Mouse (Mus musculus): ENCODE data around the gene Tspan18. TPM values are rescaled to one million over a fixed set of nuclear protein-coding genes. Genes with fewer than 3 reads are reported as not detected.

The Tspan18 gene
- polyA plus RNA-seq, 1 experiment from 2014 or later: 47.9 TPM

- 100% methylated on average over 2 of the region's 2 CpGs for WGBS
- ATAC-seq (ENCODE audit: low FRiP score): no peak
These were observed 121.4 kb downstream of the Tspan18 start for GRCm38 (mm10) chr2:93212865-93213264.

GRCm38 (mm10) chr2:93212386-93212785 lies 121.9 kb downstream of the Tspan18 start:
- H3K9ac ChIP-seq (ENCODE audit: low read length): no peak overlapping the region
- peaks cover 11% of the 10 kb centered on the region; the same call in 1 of the 2 replicates for H3K36me3 ChIP-seq (ENCODE audit: control insufficient read depth, insufficient read depth, low read length)
- DNase-seq (ENCODE audit: low spot score, missing footprints): no peak
- peaks cover 3% of the 10 kb centered on the region; the same call in 1 of the 2 replicates for H3K27me3 ChIP-seq (ENCODE audit: control insufficient read depth, insufficient read depth, low read length)
- no peak overlapping the region for H3K4me2 ChIP-seq
- H3K9me3 ChIP-seq (ENCODE audit: control insufficient read depth, low read length): no peaks in the 10 kb centered on the region
- 74% methylated on average over 2 of the region's 2 CpGs for WGBS
- no peak overlapping the region for H3K27ac ChIP-seq (ENCODE audit: low read depth, low read length)
- peaks cover 3% of the 10 kb centered on the region; the same call in 1 of the 2 replicates for H3K4me1 ChIP-seq (ENCODE audit: control insufficient read depth, insufficient read depth, low read length)
- no peak for ATAC-seq (ENCODE audit: low FRiP score)
- no peak overlapping the region for H3K4me3 ChIP-seq (ENCODE audit: low read depth, low read length)

More at GRCm38 (mm10) chr2:93212865-93213264, 121.4 kb downstream of the Tspan18 start:
- H3K9ac ChIP-seq (ENCODE audit: low read length): no peak overlapping the region
- no peak for DNase-seq (ENCODE audit: low spot score, missing footprints)
- no peak overlapping the region for H3K4me2 ChIP-seq
- H3K4me3 ChIP-seq (ENCODE audit: low read depth, low read length): no peak overlapping the region
- peaks cover 8% of the 10 kb centered on the region for H3K4me1 ChIP-seq (ENCODE audit: control insufficient read depth, insufficient read depth, low read length)
- no peaks in the 10 kb centered on the region for H3K9me3 ChIP-seq (ENCODE audit: control insufficient read depth, low read length)
- H3K27me3 ChIP-seq (ENCODE audit: control insufficient read depth, insufficient read depth, low read length): peaks cover 3% of the 10 kb centered on the region; the same call in 1 of the 2 replicates
- peaks cover 11% of the 10 kb centered on the region; the same call in 1 of the 2 replicates for H3K36me3 ChIP-seq (ENCODE audit: control insufficient read depth, insufficient read depth, low read length)
- H3K27ac ChIP-seq (ENCODE audit: low read depth, low read length): no peak overlapping the region

GRCm38 (mm10) chr2:93206126-93206525 lies 128.2 kb downstream of the Tspan18 start:
- Histone ChIP-seq H3K27me3 (ENCODE audit: control insufficient read depth, insufficient read depth, low read length) (no peaks in the 10 kb centered on the region), H3K4me1 (ENCODE audit: control insufficient read depth, insufficient read depth, low read length) (no peaks in the 10 kb centered on the region), H3K9ac (ENCODE audit: low read length) (no peak overlapping the region), H3K9me3 (ENCODE audit: control insufficient read depth, low read length) (no peaks in the 10 kb centered on the region), H3K36me3 (ENCODE audit: control insufficient read depth, insufficient read depth, low read length) (peaks cover 9% of the 10 kb centered on the region; the same call in 1 of the 2 replicates), H3K4me3 (ENCODE audit: low read depth, low read length) (no peak overlapping the region), H3K27ac (ENCODE audit: low read depth, low read length) (no peak overlapping the region), H3K4me2 (no peak overlapping the region)
- DNase-seq (ENCODE audit: low spot score, missing footprints): no peak
- no peak for ATAC-seq (ENCODE audit: low FRiP score)
- WGBS: 95% methylated on average over 1 of the region's 1 CpGs

DNA sequence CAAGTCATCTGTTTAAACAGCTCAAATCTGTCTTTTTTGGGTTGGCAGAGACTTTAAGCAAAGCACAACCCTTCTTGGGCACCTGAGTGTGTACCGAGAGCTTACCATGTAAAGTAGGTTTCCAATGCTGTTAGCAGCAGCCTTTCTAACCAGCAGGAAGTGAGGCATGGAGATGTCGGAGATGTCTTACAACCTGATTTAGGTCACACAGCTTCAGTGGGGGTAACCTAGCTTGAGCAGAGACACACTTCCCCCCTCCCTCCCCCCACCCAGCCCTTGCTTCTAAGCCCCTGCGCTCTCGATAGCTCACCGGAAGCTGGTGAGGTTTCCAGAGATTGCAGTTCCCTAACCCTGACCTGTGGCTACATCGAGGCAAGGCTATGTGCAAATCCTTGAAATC lies 129.7 kb downstream of the Tspan18 start:
- no peak overlapping the region for H3K9ac ChIP-seq (ENCODE audit: low read length)
- H3K27ac ChIP-seq (ENCODE audit: low read depth, low read length): no peak overlapping the region
- ATAC-seq (ENCODE audit: low FRiP score) (no peak), DNase-seq (ENCODE audit: low spot score, missing footprints) (no peak)
- peaks cover 1% of the 10 kb centered on the region; the same call in 1 of the 2 replicates for H3K4me1 ChIP-seq (ENCODE audit: control insufficient read depth, insufficient read depth, low read length)
- H3K4me3 ChIP-seq (ENCODE audit: low read depth, low read length): no peak overlapping the region
- no peak overlapping the region for H3K4me2 ChIP-seq
- no peaks in the 10 kb centered on the region for H3K27me3 ChIP-seq (ENCODE audit: control insufficient read depth, insufficient read depth, low read length)
- no peaks in the 10 kb centered on the region for H3K9me3 ChIP-seq (ENCODE audit: control insufficient read depth, low read length)
- 92% methylated on average over 6 of the region's 6 CpGs for WGBS
- H3K36me3 ChIP-seq (ENCODE audit: control insufficient read depth, insufficient read depth, low read length): peaks cover 8% of the 10 kb centered on the region; the same call in 1 of the 2 replicates

GRCm38 (mm10) chr2:93203682-93204081 lies 130.6 kb downstream of the Tspan18 start:
- no peaks in the 10 kb centered on the region for H3K9me3 ChIP-seq (ENCODE audit: control insufficient read depth, low read length)
- no peaks in the 10 kb centered on the region for H3K27me3 ChIP-seq (ENCODE audit: control insufficient read depth, insufficient read depth, low read length)
- no peak overlapping the region for H3K4me3 ChIP-seq (ENCODE audit: low read depth, low read length)
- peaks cover 4% of the 10 kb centered on the region; the same call in 1 of the 2 replicates for H3K4me1 ChIP-seq (ENCODE audit: control insufficient read depth, insufficient read depth, low read length)
- 19% methylated on average over 10 of the region's 10 CpGs for WGBS
- no peak overlapping the region for H3K9ac ChIP-seq (ENCODE audit: low read length)
- no peak overlapping the region for H3K4me2 ChIP-seq
- ATAC-seq (ENCODE audit: low FRiP score) (peak; percentile 23), DNase-seq (ENCODE audit: low spot score, missing footprints) (peak; percentile 95)
- peaks cover 10% of the 10 kb centered on the region; the same call in 1 of the 2 replicates for H3K36me3 ChIP-seq (ENCODE audit: control insufficient read depth, insufficient read depth, low read length)
- H3K27ac ChIP-seq (ENCODE audit: low read depth, low read length): no peak overlapping the region

DNA sequence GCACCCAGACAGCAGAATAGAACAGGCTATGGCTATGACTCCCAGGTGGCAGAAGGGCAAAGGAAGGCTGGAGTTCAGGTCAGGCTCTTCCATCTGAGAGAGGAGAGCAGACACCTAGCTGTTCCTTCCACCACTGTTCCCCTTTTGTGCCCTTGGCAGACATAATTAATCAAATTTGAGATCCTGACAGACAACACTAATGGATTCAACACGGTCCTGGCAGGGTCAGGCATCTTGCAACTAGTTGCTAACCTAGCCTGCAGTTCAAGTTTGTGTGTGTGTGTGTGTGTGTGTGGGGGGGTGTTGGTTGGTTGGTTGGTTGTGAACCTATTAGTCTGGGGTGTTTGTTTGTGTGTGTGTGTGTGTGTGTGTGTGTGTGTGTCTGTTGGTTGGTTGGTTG lies 131.5 kb downstream of the Tspan18 start:
- ATAC-seq (ENCODE audit: low FRiP score) (no peak), DNase-seq (ENCODE audit: low spot score, missing footprints) (no peak)
- WGBS: 66% methylated on average over 1 of the region's 1 CpGs
- Histone ChIP-seq H3K9me3 (ENCODE audit: control insufficient read depth, low read length) (no peaks in the 10 kb centered on the region), H3K9ac (ENCODE audit: low read length) (no peak overlapping the region), H3K36me3 (ENCODE audit: control insufficient read depth, insufficient read depth, low read length) (peaks cover 10% of the 10 kb centered on the region; the same call in 1 of the 2 replicates), H3K27me3 (ENCODE audit: control insufficient read depth, insufficient read depth, low read length) (no peaks in the 10 kb centered on the region), H3K4me3 (ENCODE audit: low read depth, low read length) (no peak overlapping the region), H3K4me2 (no peak overlapping the region), H3K4me1 (ENCODE audit: control insufficient read depth, insufficient read depth, low read length) (peaks cover 8% of the 10 kb centered on the region), H3K27ac (ENCODE audit: low read depth, low read length) (no peak overlapping the region)

- Histone ChIP-seq H3K27ac (ENCODE audit: low read depth, low read length) (no peak overlapping the region), H3K4me2 (no peak overlapping the region), H3K4me3 (ENCODE audit: low read depth, low read length) (no peak overlapping the region), H3K36me3 (ENCODE audit: control insufficient read depth, insufficient read depth, low read length) (peaks cover 8% of the 10 kb centered on the region; the same call in 1 of the 2 replicates), H3K9me3 (ENCODE audit: control insufficient read depth, low read length) (no peaks in the 10 kb centered on the region), H3K9ac (ENCODE audit: low read length) (no peak overlapping the region), H3K4me1 (ENCODE audit: control insufficient read depth, insufficient read depth, low read length) (peaks cover 8% of the 10 kb centered on the region), H3K27me3 (ENCODE audit: control insufficient read depth, insufficient read depth, low read length) (no peaks in the 10 kb centered on the region)
- 92% methylated on average over 3 of the region's 3 CpGs for WGBS
- ATAC-seq (ENCODE audit: low FRiP score) (no peak), DNase-seq (ENCODE audit: low spot score, missing footprints) (no peak)
These were observed 132.3 kb downstream of the Tspan18 start for GRCm38 (mm10) chr2:93201997-93202396.

DNA sequence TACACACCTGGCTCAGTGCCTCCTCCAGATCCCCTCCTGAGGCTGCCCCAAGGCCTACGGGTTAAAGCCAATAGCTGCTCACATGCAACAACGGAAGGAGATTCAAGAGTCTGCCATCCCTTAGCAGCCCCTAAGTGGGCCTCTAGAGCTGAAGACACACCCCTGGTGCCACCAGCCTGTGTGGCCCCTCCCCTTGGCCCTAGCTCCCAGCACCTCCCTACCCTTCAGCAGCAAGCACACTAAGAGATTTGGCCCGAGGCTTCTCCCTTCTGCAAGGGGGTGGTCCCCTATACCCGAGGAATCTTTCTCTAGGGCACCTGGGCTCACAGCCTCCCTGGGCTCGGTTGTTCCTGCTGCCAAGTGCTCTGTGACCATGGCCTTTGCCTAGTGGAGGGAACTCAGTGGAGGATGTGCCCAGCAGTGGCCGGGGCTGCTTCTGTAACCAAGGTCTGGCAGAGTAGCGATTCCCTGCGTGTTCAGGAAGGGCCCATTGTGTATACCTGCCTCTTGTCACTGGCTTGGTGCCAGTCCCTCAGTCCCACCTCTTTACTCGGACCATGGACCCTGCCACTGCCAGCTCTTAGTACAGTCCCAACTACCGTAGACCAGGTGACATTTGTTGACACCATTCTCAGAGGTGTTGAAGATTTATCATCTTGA lies 133.5 kb downstream of the Tspan18 start:
- WGBS: 79% methylated on average over 10 of the region's 10 CpGs
- no peak for ATAC-seq (ENCODE audit: low FRiP score)
- Histone ChIP-seq H3K4me1 (ENCODE audit: control insufficient read depth, insufficient read depth, low read length) (peaks cover 8% of the 10 kb centered on the region), H3K36me3 (ENCODE audit: control insufficient read depth, insufficient read depth, low read length) (peaks cover 8% of the 10 kb centered on the region; the same call in 1 of the 2 replicates), H3K27me3 (ENCODE audit: control insufficient read depth, insufficient read depth, low read length) (no peaks in the 10 kb centered on the region), H3K27ac (ENCODE audit: low read depth, low read length) (no peak overlapping the region), H3K4me3 (ENCODE audit: low read depth, low read length) (no peak overlapping the region), H3K9me3 (ENCODE audit: control insufficient read depth, low read length) (no peaks in the 10 kb centered on the region), H3K4me2 (no peak overlapping the region), H3K9ac (ENCODE audit: low read length) (no peak overlapping the region)
- no peak for DNase-seq (ENCODE audit: low spot score, missing footprints)

DNA sequence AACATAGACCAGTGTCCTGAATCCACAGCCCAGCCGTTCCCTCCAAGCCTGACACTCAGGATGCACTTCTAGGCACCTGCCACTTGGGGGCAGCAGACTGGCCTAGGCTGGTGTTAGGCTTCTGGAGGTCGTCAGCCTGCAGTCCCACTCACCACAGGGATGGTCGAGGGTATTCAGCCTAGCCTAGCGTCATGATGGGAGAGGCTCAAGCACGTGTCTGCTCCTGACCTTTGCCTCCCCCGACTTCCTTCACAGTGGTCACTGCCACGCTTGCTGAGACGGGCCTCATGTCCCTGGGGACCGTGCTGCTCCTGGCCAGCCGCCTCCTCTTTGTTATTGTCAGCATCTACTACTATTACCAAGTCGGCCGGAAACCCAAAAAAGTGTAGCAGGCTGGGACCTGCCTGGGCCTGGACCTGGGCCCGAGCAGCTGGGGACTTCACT lies 134.8 kb downstream of the Tspan18 start:
- no peak overlapping the region for H3K9ac ChIP-seq (ENCODE audit: low read length)
- DNase-seq (ENCODE audit: low spot score, missing footprints) (peak; percentile 96), ATAC-seq (ENCODE audit: low FRiP score) (peak; percentile 43)
- H3K27me3 ChIP-seq (ENCODE audit: control insufficient read depth, insufficient read depth, low read length): no peaks in the 10 kb centered on the region
- peaks cover 13% of the 10 kb centered on the region for H3K4me1 ChIP-seq (ENCODE audit: control insufficient read depth, insufficient read depth, low read length)
- no peak overlapping the region for H3K4me3 ChIP-seq (ENCODE audit: low read depth, low read length)
- H3K4me2 ChIP-seq: no peak overlapping the region
- WGBS: 39% methylated on average over 13 of the region's 13 CpGs
- H3K9me3 ChIP-seq (ENCODE audit: control insufficient read depth, low read length): no peaks in the 10 kb centered on the region
- peaks cover 8% of the 10 kb centered on the region; the same call in 1 of the 2 replicates for H3K36me3 ChIP-seq (ENCODE audit: control insufficient read depth, insufficient read depth, low read length)
- no peak overlapping the region for H3K27ac ChIP-seq (ENCODE audit: low read depth, low read length)

All from midbrain, embryonic 11.5 days (tissue).